Mouse (Mus musculus) urinary bladder, postnatal 4 days (tissue): ENCODE measurements around the gene P2rx4.
A peak's percentile ranks its signal among the peaks of the same experiment; 100 is the strongest.

Source experiments
- DNase-seq, 2 experiments: peaks; one replicate each; pipeline ENCODE4 v3.0.0; 2021 to 2022; ENCODE audit warnings: low spot score in 2 of 2

Gene P2rx4

DNA sequence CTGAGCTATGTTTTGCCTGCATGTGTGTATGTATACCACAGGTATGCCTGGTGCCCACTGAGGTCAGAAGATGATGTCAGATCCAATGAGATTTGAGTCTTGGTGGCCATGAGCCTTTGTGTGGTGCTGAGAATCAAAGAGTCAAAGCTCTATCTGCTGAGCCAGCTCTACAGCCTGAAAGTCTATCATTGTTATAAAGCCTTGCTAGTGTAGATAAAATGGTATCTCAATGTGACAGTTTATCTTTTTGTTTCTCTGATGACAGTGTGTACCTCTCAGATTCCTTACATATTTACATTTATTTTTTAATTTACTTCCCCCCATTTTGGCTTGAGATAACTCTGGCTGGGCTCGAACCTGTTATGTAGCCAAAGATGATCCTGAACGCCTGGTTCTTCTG is 3.8 kb upstream of the P2rx4 start:
- DNase-seq: no peak

- no peak for DNase-seq
These were observed 2.8 kb upstream of the P2rx4 start for GRCm38 (mm10) chr5:122704571-122704970.

GRCm38 (mm10) chr5:122705174-122705573 is 2.2 kb upstream of the P2rx4 start:
- no peak for DNase-seq

DNA sequence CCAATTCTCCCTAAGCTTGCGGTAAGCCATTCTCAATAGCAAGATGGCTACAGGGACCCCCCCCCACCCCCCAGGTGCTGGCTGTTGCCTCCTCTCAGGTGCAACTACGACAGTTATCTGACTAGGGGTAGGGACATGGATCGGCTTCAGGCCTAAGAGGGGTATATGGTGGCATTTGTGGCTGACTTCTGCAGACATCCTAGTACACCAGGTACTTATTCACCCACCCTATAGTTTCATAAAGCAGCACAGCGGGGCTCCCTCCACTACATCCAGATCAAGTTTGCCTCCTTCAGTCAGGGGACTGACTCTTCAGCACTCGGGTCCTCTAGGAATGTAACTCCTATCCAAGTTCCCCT is 448 bp upstream of the P2rx4 start:
- DNase-seq: no peak

GRCm38 (mm10) chr5:122708819-122709218 is 1.5 kb downstream of the P2rx4 start:
- no peak for DNase-seq

DNA sequence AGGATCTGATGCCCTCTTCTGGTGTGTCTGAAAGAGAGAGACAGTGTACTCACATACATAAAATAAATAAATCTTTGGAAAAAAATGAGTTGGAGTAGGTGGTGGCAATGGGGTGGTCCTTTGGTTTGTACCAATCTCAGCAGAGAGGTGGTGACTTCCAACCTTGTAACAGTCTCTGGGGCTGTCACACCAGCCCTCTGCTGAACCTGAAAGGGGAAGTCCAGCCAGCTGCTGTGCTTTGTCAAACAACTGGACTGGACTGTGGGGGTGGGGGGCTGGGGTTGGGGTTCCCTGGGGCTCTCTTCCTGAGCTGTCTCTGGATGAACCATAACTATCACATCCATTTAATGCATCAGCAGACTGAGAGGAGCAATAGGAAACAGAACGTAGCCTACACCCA is 8.4 kb downstream of the P2rx4 start:
- no peak for DNase-seq

- no peak for DNase-seq
These were observed 9.4 kb downstream of the P2rx4 start for GRCm38 (mm10) chr5:122716793-122717192.

GRCm38 (mm10) chr5:122718400-122718799 is 11.1 kb downstream of the P2rx4 start:
- no peak for DNase-seq

GRCm38 (mm10) chr5:122719168-122719567 is 11.8 kb downstream of the P2rx4 start:
- DNase-seq: no peak

DNA sequence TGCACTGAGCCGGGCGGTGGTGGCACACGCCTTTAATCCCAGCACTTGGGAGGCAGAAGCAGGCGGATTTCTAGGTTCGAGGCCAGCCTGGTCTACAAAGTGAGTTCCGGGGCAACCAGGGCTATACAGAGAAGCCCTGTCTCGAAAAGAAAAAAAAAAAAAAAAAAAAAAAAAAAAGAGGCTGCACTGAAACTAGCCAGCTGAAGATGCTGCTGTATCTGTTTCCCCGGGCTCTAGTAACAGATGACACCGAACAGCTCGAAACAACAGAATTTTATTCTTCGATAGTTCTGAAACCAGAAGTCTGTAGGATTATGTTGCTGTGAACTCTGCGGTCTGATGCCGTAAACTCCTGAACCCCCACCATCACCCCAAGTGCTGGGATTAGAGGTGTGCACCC is 18.1 kb downstream of the P2rx4 start:
- no peak for DNase-seq

DNA sequence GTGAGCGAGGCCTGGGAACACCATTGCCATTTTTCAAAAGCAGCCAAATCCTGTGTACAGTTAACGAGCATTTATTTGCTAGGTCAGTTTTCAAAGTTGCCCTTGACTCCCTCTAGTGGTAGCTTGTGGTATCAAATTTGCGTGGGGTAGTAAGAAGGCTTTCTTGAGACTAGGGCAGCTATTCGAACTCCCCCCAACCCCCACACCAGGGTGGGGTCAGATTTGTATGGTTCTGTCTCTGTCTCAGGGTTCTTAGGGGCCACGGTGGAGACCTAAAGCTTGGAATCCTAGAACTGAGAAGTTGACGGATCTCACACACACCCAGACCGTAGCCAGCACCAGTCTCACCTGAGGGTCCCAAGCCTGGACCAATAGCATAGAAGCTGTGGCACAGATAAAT is 18.7 kb downstream of the P2rx4 start:
- peak in 1 of 2 experiments; percentile 32 for DNase-seq

DNA sequence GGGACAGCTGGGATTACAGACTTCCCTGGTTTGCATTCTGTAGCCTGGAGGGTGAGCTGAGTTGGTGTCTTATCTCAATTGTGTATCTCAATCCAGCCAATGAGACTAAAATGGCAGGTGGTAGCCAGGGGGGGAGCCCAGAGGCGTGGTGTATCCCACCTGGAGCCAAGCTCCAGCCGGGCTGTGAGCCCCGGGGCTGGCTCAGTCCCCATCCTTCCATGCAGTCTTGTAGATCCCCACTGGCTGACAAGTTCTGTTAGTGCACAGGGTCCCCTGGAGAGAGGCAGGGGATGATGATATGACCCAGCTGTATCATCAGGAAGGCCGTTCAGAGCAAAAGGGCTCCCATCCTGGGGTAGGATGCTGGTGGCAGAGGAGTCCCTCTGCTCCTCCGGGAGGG is 19.3 kb downstream of the P2rx4 start:
- no peak for DNase-seq

- no peak for DNase-seq
These were observed 19.8 kb downstream of the P2rx4 start for GRCm38 (mm10) chr5:122727096-122727495.

- DNase-seq: no peak
These were observed 23.4 kb downstream of the P2rx4 start for GRCm38 (mm10) chr5:122730776-122731175.

DNA sequence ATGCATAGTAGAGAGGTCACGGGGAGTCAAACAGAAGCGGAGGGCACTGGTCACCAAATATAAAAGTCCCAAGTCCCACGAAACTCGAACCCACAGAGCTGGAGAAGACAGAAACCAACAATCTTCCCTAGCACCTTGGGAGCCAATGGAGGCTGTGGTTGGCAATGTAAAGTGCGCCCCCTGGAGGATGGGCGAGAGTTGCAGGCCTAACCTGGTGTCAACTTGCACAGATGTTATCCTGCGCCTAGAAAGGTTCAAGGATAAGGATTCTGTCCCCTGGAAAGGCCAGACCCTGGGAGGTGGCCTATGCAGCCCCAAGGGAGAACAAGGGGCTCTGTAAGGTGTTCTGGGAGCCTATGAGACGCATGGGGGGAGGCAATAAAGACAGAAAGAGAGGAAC is 24.0 kb downstream of the P2rx4 start:
- DNase-seq: peak in 1 of 2 experiments; percentile 40

- no peak for DNase-seq
These were observed 24.8 kb downstream of the P2rx4 start for GRCm38 (mm10) chr5:122731991-122732673.

DNA sequence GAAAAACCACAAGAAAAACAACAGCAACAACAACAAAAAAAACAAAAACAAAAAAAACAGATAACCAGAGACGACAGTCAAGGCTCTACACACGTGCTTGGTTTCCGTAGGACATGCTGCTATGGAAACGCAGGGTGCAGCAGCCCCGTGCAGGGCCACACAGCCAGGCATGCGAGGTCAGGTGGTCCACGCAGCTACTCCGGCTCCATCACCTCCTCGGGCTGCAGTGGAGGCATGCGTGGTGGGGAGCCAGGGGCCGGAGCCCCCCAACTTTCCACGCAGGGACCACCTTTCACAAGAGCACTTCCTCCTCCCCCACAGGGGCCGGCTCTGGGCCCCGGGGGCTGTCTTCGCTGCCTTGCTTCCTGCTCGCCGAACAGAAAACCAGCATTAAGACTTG is 26.5 kb downstream of the P2rx4 start:
- no peak for DNase-seq

DNA sequence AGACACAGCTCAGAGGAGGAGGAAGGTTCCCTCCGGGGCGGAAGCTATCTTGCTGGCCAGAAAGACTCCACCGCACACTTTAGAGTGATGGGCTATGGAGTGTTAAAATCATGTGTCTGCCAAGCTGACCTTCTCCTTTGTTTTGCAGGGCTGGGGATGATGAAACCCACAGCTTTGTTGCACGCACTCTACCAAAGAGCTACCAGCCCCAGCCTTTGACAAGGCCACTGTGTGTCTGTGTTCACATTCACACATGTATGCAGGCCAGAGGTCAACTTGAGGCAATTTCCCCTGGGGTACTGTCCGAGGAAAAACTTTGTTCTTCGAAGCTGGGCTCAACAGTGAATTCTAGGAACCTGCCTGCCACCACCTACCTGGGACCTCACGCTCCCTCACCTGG is 28.5 kb downstream of the P2rx4 start:
- DNase-seq: no peak

DNA sequence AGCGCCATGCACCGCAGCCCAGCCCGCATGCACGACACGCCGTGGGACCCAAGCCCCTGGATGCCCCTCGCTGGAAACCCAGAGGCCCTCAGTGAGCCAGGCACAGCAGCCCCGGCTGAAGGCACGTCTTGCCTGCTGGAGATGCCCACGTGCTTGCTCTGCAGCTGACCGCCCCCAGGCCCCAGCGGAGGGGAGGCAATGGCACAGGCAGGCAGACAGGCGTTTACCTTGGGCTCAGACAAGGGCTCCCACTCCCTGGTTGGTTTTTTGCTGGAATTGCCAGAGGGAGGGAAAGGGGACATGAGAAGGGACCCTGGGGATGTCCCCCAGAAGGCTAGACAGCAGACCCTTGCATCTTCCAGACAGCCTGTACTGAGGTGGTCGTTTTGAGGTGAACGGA is 29.4 kb downstream of the P2rx4 start:
- DNase-seq: no peak

DNA sequence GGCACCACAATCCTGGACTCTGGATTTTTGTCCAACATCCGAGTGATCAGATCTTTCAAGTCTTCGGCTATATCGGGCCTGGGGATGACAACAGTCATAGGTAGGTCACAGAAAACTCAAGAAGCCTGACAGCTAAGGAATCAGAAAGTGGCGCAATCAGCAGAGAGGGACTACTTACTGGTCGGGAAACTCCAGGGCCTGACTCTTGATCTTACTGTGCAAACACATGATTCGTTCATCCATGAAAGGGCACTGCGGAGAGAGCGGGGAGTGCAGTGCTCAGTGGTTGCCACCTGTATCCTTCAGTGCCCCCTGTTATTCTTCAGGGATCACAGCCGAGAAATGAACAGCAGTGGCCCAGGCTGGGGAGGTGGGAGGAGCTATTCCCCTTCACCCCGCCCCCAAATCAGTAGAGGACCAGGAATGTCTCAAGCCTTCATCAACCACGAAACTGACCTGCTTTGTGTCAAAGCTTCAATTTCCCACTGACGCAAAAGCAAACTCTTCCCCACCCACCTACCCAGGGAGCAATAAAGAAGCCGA is 36.6 kb downstream of the P2rx4 start:
- DNase-seq: no peak

DNA sequence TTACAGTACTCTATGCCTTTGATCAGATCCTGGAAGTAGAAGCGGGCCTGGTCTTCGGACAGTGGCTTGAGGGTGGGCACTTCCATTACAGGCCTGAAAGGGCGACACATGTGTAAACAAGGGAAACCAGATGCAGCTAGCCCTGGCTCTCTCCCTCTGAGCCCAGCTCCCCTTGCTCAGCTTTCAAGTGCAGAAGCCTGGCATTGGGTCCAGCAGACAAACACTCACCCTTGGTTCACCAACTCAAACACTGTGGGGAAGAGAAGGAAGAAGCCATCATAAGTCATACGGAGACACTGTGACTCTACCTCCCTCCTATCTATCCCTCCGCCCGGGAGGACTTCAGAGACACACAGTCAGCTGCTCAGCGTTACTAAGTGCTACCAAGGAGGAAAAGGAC is 40.6 kb downstream of the P2rx4 start:
- DNase-seq: no peak

DNA sequence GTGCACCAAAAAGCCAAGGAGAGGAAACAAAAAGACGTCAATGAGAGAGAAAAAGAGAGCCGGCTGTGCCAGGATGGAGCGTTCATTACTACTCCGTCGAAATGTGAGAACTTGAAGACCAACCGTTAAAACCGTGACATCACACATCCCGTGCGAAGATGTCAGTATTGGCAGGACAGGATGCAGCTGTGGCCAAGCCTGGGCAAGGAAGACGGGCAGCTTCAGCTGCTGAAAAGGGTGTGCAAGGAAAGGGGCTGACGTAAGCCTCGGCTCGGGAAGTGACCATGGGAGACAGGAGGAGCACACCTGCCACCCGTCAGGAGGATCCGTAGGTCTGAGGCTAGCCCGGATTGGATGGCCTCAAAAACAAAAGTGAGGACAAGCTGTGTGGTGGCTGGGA is 47.1 kb downstream of the P2rx4 start:
- DNase-seq: no peak

DNA sequence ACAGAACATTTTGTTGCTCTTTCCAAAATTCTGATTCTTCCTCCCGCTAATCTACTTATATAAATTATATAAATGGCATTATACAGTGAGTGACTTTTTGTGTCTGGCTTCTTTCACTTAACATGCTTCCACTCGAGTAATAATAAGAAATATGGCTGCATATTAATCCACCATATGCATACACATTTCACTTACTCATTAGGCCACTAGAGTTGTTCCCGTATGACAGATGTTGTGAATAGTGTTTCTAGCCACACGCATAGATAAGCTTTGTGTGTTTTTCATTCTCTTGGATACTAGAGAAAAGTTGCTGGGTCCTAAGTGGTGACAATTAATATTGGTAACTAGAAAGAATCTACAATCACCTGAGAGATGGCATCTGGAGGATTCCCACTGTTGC is 48.3 kb downstream of the P2rx4 start:
- DNase-seq: no peak

- no peak for DNase-seq
These were observed 48.8 kb downstream of the P2rx4 start for GRCm38 (mm10) chr5:122756144-122756543.
